Mouse (Mus musculus): ENCODE data around the gene Scaf4.
A peak's percentile ranks its signal among the peaks of the same experiment; 100 is the strongest.
"Not testable (repeated sequence)": the region's sequence is repeated elsewhere in the genome, so short reads cannot be mapped to it uniquely, and the experiment has no call there.

The Scaf4 gene

DNA sequence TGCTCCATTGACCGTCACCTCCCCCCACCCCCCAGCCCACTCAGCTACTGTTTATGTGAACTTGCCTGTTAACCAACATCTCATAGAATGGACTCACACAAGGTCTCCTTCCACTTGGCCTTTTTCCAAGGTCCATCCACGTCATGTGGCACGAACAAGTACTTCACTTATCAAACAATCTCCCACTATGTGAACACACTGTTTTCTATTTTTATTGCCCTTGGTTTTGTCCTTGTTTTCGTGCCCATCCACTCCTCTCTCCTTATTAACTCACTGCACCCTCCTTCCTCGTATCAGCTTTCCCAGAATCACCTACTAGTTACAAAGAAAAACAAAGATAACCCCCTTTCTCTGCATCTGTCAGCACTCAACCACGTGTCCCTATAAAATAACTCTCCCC lies 49.7 kb downstream of the Scaf4 start:
- DNase-seq = no peak

- no peak for DNase-seq
These were observed 50.6 kb downstream of the Scaf4 start for GRCm38 (mm10) chr16:90233702-90234101.

DNA sequence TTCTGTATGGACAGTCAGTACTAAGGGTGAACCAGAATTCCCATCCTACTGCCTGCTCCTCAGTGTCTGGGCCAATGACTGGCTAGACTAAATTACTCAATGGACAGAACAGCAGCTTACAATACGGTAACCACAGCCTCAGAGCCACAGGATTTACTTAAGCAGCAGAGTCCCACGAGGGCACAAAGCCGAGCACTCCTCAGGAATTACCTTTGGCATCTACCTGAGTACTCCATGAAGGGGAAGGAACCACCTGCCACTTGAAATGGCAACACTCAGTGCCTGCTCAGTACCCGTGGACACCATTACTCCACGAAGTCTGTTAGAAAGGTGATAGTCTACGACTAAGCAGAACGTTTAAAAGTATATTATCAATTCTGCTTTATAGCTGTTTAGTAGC lies 53.0 kb downstream of the Scaf4 start:
- DNase-seq = no peak

DNA sequence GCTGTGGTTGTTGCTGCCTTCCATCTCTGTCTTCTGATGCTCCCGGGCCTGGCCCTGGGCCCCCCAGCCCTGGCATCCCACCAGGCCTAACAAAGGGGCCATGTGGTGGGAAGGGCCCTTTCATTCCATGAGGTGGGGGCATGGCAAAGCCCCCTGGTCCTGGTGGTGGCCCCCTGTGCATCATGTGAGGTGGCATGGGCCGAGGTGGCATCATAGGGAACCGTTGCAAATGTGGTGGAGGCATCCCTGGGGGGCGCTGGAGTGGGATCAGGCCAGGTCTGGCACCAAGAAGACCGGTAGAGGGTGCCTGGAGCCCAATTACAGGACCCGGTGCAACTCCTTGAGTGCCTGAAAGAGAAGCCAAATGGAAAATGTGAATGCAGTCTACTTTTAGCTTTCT lies 54.4 kb downstream of the Scaf4 start:
- DNase-seq = no peak

- no peak for DNase-seq
These were observed 62.7 kb downstream of the Scaf4 start for GRCm38 (mm10) chr16:90221441-90222070.

DNA sequence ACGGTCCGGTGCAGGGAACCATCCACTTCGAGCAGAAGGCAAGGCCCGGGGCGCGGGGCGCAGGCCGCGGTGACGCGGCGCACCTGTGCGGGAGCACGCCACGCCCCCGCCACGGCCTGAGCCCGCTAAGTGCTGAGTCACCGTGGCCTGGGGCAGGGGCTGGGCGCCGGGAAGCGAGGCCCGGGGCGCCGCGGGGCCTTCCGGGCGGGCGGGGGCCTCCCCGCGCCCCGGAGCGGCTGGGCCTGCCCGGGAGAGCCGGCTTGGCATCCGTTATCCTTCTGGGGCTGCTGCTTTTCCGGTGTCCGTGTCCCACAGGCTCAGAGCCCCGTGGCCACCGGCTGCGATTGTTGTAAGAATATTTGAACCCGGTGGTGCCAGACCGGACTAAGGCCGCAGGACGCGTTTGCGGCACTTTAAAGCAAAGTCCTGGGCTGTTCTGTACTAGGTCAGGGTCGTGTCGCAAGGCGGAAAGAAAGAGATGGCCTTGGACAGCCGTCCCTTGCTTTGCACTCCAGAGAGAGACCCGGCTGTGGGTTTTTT lies 63.3 kb downstream of the Scaf4 start:
- peak in 1 of 2 experiments; percentile 44 for DNase-seq

- DNase-seq = peak; percentile 92 to 94
These were observed 64.0 kb downstream of the Scaf4 start, which contains the start of gene Sod1 for GRCm38 (mm10) chr16:90220026-90220891. Sod1 (plus strand) TSS chr16:90220754.

GRCm38 (mm10) chr16:90219445-90219844 lies 64.9 kb downstream of the Scaf4 start:
- DNase-seq = not testable (repeated sequence)

- DNase-seq = no peak
These were observed 66.4 kb downstream of the Scaf4 start for GRCm38 (mm10) chr16:90217926-90218325.

GRCm38 (mm10) chr16:90217356-90217755 lies 66.9 kb downstream of the Scaf4 start:
- no peak for DNase-seq

DNA sequence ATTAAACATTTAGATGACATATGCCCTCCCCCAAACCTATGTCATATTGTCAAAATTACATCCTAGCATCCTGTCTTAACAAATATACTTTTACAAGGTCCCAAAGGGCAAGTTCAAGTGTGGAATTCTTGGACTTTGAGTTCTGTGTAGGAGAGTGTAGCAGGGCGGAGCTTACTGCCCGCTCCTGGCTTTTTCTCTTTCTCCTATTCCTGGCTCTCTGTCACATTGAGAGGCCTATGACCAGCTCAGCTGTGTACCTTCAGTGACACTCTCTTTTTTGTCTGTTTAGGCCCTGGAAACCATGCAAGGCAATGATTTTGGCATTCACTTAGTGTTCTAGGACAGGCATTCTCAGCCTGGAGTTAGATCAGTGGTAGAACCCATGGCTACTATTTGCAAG lies 67.9 kb downstream of the Scaf4 start:
- no peak for DNase-seq

DNA sequence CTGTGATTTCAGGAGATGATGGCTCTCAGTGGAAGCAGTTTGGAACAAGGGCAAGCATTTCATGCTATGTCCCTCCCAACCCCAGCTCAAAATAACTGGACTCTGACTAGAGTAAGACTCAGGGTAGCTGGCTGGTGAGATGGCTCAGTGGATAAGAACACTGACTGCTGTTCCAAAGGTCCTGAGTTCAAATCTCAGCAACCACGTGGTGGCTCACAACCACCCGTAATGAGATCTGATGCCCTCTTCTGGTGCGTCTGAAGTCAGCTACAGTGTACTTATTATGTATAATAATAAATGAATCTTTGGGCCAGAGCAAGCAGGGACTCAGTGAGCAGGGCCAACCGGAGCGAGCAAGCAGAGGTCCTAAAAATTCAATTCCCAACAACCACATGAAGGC lies 68.4 kb downstream of the Scaf4 start:
- DNase-seq = not testable (repeated sequence)

DNA sequence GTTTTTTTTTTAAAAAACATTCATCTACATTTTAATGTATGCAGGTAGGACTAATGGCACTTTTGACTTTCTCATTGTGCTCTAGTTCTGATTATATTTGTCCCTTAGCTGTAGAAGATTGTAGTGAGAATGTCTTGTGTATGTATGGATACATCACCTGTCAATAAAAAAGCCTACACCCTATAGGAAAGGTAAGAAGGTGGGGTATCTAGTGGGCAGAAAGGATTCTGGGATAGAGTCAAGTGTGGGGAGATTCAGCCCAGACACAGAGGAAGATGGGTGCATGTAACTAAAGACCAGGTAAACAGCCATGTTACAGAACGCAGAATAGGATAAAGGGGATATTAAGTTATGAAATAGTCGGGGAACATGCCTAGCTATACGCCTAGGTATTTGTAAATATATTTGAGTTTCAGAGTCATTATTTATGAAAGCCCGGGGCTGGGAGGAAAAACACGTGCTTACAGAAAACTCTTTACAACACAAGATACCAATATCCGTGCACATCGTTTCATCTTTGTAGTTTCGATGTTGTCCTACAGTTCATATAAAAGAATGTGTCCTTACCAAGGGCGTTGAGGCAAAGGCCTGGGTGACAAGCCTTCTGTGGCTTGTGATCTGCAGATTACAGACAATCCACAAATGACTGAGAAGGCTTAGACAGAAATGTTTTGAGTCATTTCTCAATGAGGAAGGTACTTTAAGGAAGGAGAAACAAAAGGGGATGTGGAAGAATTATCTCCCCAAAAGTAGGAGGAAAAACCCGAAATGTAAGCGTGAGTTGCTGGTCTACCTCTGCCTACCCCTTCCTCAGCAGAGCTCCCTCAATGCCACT lies 69.4 kb downstream of the Scaf4 start:
- no peak for DNase-seq

GRCm38 (mm10) chr16:90213477-90214339 lies 70.6 kb downstream of the Scaf4 start:
- no peak for DNase-seq

GRCm38 (mm10) chr16:90211767-90212166 lies 72.5 kb downstream of the Scaf4 start:
- no peak for DNase-seq

GRCm38 (mm10) chr16:90210717-90211116 lies 73.6 kb downstream of the Scaf4 start:
- DNase-seq = no peak

DNA sequence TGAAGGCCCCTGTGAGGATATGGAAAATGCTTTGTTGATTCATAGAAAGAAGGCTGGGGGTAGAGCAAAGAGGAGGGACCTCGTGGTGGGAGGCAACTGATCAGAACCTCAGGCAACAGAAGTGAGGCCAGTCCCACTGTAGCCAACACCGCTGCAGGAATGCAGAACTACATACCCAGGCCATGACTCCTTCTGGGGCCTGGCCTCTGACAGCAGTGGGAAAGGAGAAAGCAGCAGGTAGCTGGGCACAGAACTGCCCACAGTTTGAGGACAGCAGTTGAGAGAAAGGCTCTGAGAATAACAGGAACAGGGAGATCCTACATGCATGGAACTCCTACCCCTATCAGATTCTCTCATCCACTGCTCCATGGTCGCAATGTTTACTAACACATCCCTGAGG lies 75.3 kb downstream of the Scaf4 start:
- DNase-seq = no peak

DNA sequence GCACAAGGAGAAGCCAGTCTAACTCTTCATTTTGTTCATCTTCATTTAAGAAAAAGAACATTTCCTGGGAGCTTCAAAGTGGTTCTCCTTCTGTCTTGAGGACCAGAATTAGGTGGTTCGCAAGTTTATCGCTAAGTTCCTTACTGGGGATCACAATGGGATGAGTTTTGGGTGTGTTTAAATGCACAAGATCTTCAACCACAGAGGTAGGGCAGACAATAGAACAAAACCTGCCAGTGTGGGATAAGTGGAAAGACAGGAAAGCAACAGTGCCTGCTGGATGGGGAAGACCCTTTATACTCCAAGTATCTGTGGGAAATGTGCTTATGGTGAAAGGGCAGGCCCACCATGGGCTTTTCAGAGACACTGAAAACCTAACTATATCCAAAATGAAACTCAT lies 79.4 kb downstream of the Scaf4 start:
- no peak for DNase-seq

DNA sequence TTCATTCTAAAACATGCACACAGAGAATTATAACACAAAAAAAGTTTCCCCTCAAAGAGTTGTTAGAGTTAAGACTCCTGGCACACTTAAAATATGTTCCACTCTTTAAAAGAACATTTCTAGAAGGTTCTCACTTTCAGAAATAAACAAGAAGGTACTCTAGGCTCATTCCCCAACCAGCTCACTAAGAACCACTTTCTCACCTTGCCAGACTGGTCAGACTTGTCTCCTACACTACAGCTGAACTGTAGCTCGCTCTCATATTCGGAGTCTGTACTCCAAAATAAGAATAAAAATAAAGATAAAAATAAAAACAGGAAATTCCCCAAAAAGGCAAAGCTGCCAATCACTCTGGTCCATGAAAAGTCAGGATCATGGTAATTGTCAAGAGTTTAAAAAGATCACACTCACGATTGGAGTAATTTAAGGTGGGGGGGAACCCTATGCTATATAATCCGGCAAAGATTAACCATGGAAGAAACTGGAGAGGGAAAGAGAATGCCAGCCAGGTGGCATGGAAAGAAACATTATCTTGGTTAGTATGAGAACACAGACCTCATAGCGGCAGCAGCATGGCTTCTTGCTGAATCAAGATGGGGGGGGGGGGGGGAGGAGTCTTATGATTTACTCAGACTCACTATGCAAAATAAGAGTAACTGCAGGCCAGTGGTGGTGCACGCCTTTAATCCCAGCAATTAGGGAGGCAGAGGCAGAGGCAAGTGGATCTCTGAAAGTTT lies 80.9 kb downstream of the Scaf4 start:
- DNase-seq = no peak

DNA sequence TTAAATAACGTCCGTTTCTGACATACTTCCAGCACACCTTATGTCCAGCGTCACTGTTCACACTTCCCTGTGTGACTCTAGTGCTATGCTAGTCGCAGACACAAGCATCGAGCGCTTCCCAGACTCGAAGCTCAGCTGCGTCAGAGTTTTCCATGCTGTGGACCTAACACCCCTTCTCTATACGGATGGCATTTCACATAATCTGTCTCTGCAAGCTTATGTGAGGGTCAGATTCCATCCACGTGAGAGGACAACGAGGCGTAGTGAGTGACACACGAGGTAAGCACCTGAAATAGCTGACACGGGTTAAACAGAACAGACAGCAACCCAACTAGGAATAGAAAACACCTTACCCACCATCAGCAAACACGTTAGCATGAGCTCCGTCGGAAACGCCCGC lies 82.2 kb downstream of the Scaf4 start:
- DNase-seq = no peak

DNA sequence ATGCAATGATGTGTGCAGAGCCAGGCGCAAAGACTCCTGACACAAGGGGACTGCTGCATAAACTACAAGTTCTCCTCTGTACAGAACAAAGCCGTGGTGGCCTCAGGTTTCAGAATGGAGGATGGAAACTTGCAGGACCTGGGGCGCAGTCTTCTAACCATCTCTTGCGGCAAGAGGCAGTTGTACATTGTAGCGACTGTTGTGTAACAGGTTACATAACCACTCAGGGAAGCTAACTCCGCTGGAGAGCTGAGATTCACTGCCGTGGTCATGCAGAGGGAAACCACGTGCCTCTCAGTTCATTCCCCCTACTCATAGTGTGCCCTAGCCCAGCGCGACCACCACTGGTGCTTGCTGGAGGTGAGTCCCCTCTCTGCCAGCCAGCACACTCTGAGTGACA lies 85.1 kb downstream of the Scaf4 start:
- no peak for DNase-seq

Measured in thymus, adult 18-20 months (tissue).